Mouse (Mus musculus) testis, adult 2 months (tissue): ENCODE data around the gene Vps53. TPM values are rescaled to one million over a fixed set of nuclear protein-coding genes. Genes with fewer than 3 reads are reported as not detected.

Source experiments
- H3K27ac ChIP-seq: fragments of 200-500 bp; 2 replicates; pipeline ENCODE4 v1.5.1; 2012; ENCODE audit warnings: low read depth, low read length; ENCODE audit not compliant: control insufficient read depth, insufficient read depth
- H3K27me3 ChIP-seq: fragments of 200-500 bp; 2 replicates; pipeline ENCODE4 v1.6.1; 2012; ENCODE audit warnings: mild to moderate bottlenecking, low read length, moderate library complexity; ENCODE audit not compliant: control insufficient read depth, insufficient read depth
- H3K36me3 ChIP-seq: fragments of 200-500 bp; 2 replicates; pipeline ENCODE4 v1.6.1; 2012; ENCODE audit warnings: mild to moderate bottlenecking, low read length; ENCODE audit not compliant: control insufficient read depth, insufficient read depth
- H3K4me1 ChIP-seq: fragments of 200-500 bp; 2 replicates; pipeline ENCODE4 v1.6.1; 2012; ENCODE audit warnings: low read length; ENCODE audit not compliant: control insufficient read depth, insufficient read depth
- H3K4me3 ChIP-seq: fragments of 200-500 bp; 2 replicates; pipeline ENCODE4 v1.5.1; 2012; ENCODE audit warnings: low read depth, mild to moderate bottlenecking, low read length, moderate library complexity, mixed read lengths; ENCODE audit not compliant: control insufficient read depth
- CTCF ChIP-seq: fragments of 200-500 bp; IDR thresholded peaks from 2 replicates; pipeline ENCODE4 v1.5.1; 2012; ENCODE audit warnings: low read depth, mild to moderate bottlenecking, inconsistent platforms, low read length, moderate library complexity; ENCODE audit not compliant: control insufficient read depth, insufficient read depth, insufficient replicate concordance
- POLR2A ChIP-seq: fragments of 200-500 bp; IDR thresholded peaks from 2 replicates; pipeline ENCODE4 v1.6.1; 2012; ENCODE audit warnings: low read depth, mild to moderate bottlenecking, inconsistent platforms, low read length, moderate library complexity; ENCODE audit not compliant: control insufficient read depth
- polyA plus RNA-seq: library from polyadenylated mRNA; depleted of rRNA; stranded (reverse); fragments of >200 nt; gene quantifications from 2 replicates; pipeline ENCODE4 v1.2.3, GENCODE M21; 2012

Vps53 gene
- polyA plus RNA-seq, 1 experiment = 11.5 TPM

- H3K4me1 ChIP-seq = no peaks in the 10 kb centered on the region
- TF ChIP-seq POLR2A = no peak
- TF ChIP-seq CTCF = no peak
- H3K36me3 ChIP-seq = no peaks in the 10 kb centered on the region
- no peak overlapping the region for H3K27ac ChIP-seq
- no peak overlapping the region for H3K4me3 ChIP-seq
- no peaks in the 10 kb centered on the region for H3K27me3 ChIP-seq
Measured at GRCm38 (mm10) chr11:76148055-76149008, 31.1 kb downstream of the Vps53 start.

- H3K4me1 ChIP-seq = no peaks in the 10 kb centered on the region
- no peak overlapping the region for H3K4me3 ChIP-seq
- H3K27me3 ChIP-seq = no peaks in the 10 kb centered on the region
- TF ChIP-seq CTCF = no peak
- no peak for TF ChIP-seq POLR2A
- no peak overlapping the region for H3K27ac ChIP-seq
- H3K36me3 ChIP-seq = no peaks in the 10 kb centered on the region
Measured at GRCm38 (mm10) chr11:76146187-76147010, 33.0 kb downstream of the Vps53 start.

GRCm38 (mm10) chr11:76145169-76145568 is 34.3 kb downstream of the Vps53 start:
- H3K27me3 ChIP-seq = no peaks in the 10 kb centered on the region
- H3K4me1 ChIP-seq = no peaks in the 10 kb centered on the region
- no peak for TF ChIP-seq CTCF
- no peak for TF ChIP-seq POLR2A
- no peaks in the 10 kb centered on the region for H3K36me3 ChIP-seq
- H3K27ac ChIP-seq = no peak overlapping the region
- H3K4me3 ChIP-seq = no peak overlapping the region

GRCm38 (mm10) chr11:76144386-76144785 is 35.1 kb downstream of the Vps53 start:
- Histone ChIP-seq H3K36me3 (no peaks in the 10 kb centered on the region), H3K4me1 (no peaks in the 10 kb centered on the region), H3K4me3 (no peak overlapping the region), H3K27me3 (no peaks in the 10 kb centered on the region), H3K27ac (no peak overlapping the region)
- TF ChIP-seq POLR2A (no peak), CTCF (no peak)

GRCm38 (mm10) chr11:76137996-76138395 is 41.5 kb downstream of the Vps53 start:
- no peak for TF ChIP-seq CTCF
- TF ChIP-seq POLR2A = no peak
- no peak overlapping the region for H3K4me3 ChIP-seq
- no peaks in the 10 kb centered on the region; the same call in 1 of the 2 replicates for H3K4me1 ChIP-seq
- no peak overlapping the region for H3K27ac ChIP-seq
- H3K36me3 ChIP-seq = no peaks in the 10 kb centered on the region; the same call in 1 of the 2 replicates
- H3K27me3 ChIP-seq = no peaks in the 10 kb centered on the region

- H3K27ac ChIP-seq = no peak overlapping the region
- no peaks in the 10 kb centered on the region; the same call in 1 of the 2 replicates for H3K36me3 ChIP-seq
- H3K4me1 ChIP-seq = no peaks in the 10 kb centered on the region; the same call in 1 of the 2 replicates
- TF ChIP-seq CTCF (no peak), POLR2A (no peak)
- H3K4me3 ChIP-seq = peak overlapping the region; percentile 77
- H3K27me3 ChIP-seq = no peaks in the 10 kb centered on the region
Measured at GRCm38 (mm10) chr11:76135641-76136437, 43.6 kb downstream of the Vps53 start.

- Histone ChIP-seq H3K27me3 (no peaks in the 10 kb centered on the region), H3K27ac (no peak overlapping the region), H3K4me1 (no peaks in the 10 kb centered on the region), H3K4me3 (no peak overlapping the region), H3K36me3 (no peaks in the 10 kb centered on the region; the same call in 1 of the 2 replicates)
- TF ChIP-seq POLR2A (no peak), CTCF (no peak)
Measured at GRCm38 (mm10) chr11:76130859-76131258, 48.6 kb downstream of the Vps53 start.
